Comparison of ENCODE assay signal across 12 mouse cellular contexts in the genomic region with DNA sequence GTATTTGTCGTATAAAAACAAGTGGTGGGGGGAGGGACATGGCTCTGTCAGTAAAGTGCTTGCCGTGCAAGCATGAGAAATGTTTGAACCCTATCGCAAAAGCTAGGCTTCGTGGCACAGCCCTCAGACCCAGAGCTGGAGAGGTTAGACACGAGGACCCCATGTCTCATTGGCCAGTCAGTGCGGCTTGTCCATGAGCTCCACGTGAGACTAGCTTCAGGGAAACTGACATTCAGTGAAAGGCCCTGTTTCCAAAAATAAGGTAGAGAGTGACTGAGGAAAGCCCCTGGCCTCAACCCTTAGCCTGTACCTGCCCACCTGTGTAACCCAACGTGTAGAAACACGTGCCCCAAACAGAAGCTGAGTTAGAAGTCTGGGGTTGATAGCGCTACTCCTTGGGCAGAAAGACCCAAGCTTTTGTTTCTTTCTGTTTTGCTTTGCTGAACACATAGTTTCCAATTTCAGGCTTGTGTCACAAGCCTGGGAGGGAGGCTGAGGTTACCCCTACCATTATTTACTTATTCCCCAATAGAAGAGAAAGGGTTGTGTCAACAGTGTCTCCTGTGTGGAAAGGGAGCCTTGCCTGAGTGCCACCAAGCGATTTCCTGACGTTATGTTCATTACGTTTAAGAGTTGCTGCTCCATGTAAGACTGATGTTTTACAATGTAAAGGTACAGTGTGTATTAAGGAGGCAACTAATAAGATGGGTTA. TPM values are rescaled to one million over a fixed set of nuclear protein-coding genes. Genes with fewer than 3 reads are reported as not detected.
DNase-seq lines count a peak whose midpoint lies in the region; ATAC-seq and TF ChIP-seq lines count a peak whose summit lies in the region.
"Had no signal": no experiment of that assay in that cellular context is flagged by ENCODE, and none has a peak within 500 bp of the region (broad histone marks: within the 10 kb centered on the region; RNA-seq: fewer than 3 reads in every experiment).

No protein-coding gene starts in this region.

- no peak overlapping the region for H3K4me2 ChIP-seq in kidney, embryonic 14.5 days (replicated peaks; ENCODE audit: low read depth, low read length)
- H3K4me2 ChIP-seq in CH12.LX (ENCODE audit: insufficient read depth, low read depth, poor library complexity, severe bottlenecking) = peak overlapping the region; percentile 26
- no peak overlapping the region for H3K4me2 ChIP-seq in intestine, embryonic 15.5 days (replicated peaks)
- H3K4me2 ChIP-seq: hindbrain, embryonic 13.5 days; neural tube, embryonic 15.5 days had no signal

- no peak overlapping the region for H3K4me3 ChIP-seq in kidney, embryonic 14.5 days (ENCODE audit: low read length)
- no peak overlapping the region for H3K4me3 ChIP-seq in CH12.LX (replicated peaks in 1 of 3; ENCODE audit: low read depth in 2 of 3, low read length in 2 of 3, poor library complexity in 1 of 3)
- H3K4me3 ChIP-seq in small intestine, adult 2 months (ENCODE audit: low read depth, low read length) = no peak overlapping the region
- H3K4me3 ChIP-seq in intestine, embryonic 15.5 days (replicated peaks) = no peak overlapping the region
- H3K4me3 ChIP-seq: hindbrain, embryonic 13.5 days; neural tube, embryonic 15.5 days had no signal

- no peak overlapping the region for H3K9ac ChIP-seq in kidney, embryonic 14.5 days (ENCODE audit: low read depth, low read length)
- H3K9ac ChIP-seq in CH12.LX (ENCODE audit: insufficient read depth, low read depth) = no peak overlapping the region
- H3K9ac ChIP-seq in intestine, embryonic 15.5 days = no peak overlapping the region
- H3K9ac ChIP-seq: hindbrain, embryonic 13.5 days; neural tube, embryonic 15.5 days had no signal

- TF ChIP-seq POLR2A in CH12.LX (IDR thresholded peaks at IDR 0.05; ENCODE audit: low read depth, low read length) = no peak
- TF ChIP-seq POLR2A in small intestine, adult 2 months (IDR thresholded peaks at IDR 0.05; ENCODE audit: low read depth, low read length) = no peak

- H3K36me3 ChIP-seq in kidney, embryonic 14.5 days (ENCODE audit: control insufficient read depth, insufficient read depth, low read length) = peaks cover 6% of the 10 kb centered on the region; the same call in 1 of the 2 replicates
- H3K36me3 ChIP-seq in CH12.LX (replicated peaks in 1 of 2; ENCODE audit: control insufficient read depth in 1 of 2, insufficient read depth in 1 of 2, low read length in 1 of 2) = peaks cover 29 to 57% of the 10 kb centered on the region in 2 experiments
- H3K36me3 ChIP-seq in small intestine, adult 2 months (ENCODE audit: control insufficient read depth, insufficient read depth, low read length) = 0 out of 2 replicates have a peak, but pooled peaks cover 2% of the 10 kb centered on the region
- H3K36me3 ChIP-seq in intestine, embryonic 15.5 days = no peaks in the 10 kb centered on the region

- 67% methylated on average over 13 of the region's 13 CpGs for WGBS in kidney, embryonic 14.5 days
- WGBS in small intestine, adult 2 months = 86% methylated on average over 13 of the region's 13 CpGs
- 85% methylated on average over 13 of the region's 13 CpGs for WGBS in intestine, embryonic 15.5 days

- TF ChIP-seq RAD21 in CH12.LX (IDR thresholded peaks at IDR 0.05; ENCODE audit: low read depth, low read length) = no peak

- H3K27ac ChIP-seq in kidney, embryonic 14.5 days (ENCODE audit: low read depth, low read length) = no peak overlapping the region
- peak overlapping the region; percentile 44; the same call in 1 of the 2 replicates for H3K27ac ChIP-seq in CH12.LX (ENCODE audit: insufficient read depth, low read depth)
- H3K27ac ChIP-seq in small intestine, adult 2 months (ENCODE audit: insufficient read depth, low read depth, low read length) = peak overlapping the region; percentile 47
- no peak overlapping the region for H3K27ac ChIP-seq in intestine, embryonic 15.5 days
- H3K27ac ChIP-seq: hindbrain, embryonic 13.5 days; neural tube, embryonic 15.5 days had no signal

- H3K4me1 ChIP-seq in kidney, embryonic 14.5 days (ENCODE audit: control insufficient read depth, insufficient read depth, low read length) = 0 out of 2 replicates have a peak, but pooled peaks cover 2% of the 10 kb centered on the region
- peaks cover 17 to 55% of the 10 kb centered on the region in 2 experiments for H3K4me1 ChIP-seq in CH12.LX (ENCODE audit: control insufficient read depth in 1 of 2, insufficient read depth in 2 of 2)
- 0 out of 2 replicates have a peak, but pooled peaks cover 3% of the 10 kb centered on the region for H3K4me1 ChIP-seq in small intestine, adult 2 months (ENCODE audit: control insufficient read depth, insufficient read depth, insufficient read length, low read length)
- no peaks in the 10 kb centered on the region for H3K4me1 ChIP-seq in intestine, embryonic 15.5 days (replicated peaks)
- H3K4me1 ChIP-seq: hindbrain, embryonic 13.5 days; neural tube, embryonic 15.5 days had no signal

- ATAC-seq in kidney, embryonic 14.5 days (ENCODE audit: low FRiP score, low TSS enrichment) = peak; percentile 75; the same call in 1 of the 2 replicates
- no peak for ATAC-seq in intestine, embryonic 15.5 days
- ATAC-seq: midbrain, embryonic 16.5 days had no signal

- peak; percentile 59 for TF ChIP-seq EP300 in CH12.LX (IDR thresholded peaks at IDR 0.05; ENCODE audit: low read length)

- in situ Hi-C loops in CH12.LX (cut with MboI; ENCODE audit: low pct_ligation_motif_present, low pct_unique_long_range_greater_than_20kb, low sequenced_read_pairs) = no loop called here

- peaks cover 8% of the 10 kb centered on the region for H3K79me2 ChIP-seq in CH12.LX (replicated peaks; ENCODE audit: control insufficient read depth, extremely low read depth, insufficient read depth, poor library complexity, severe bottlenecking)

- dilution Hi-C loops in CH12.LX (cut with MboI; ENCODE audit: extremely low pct_ligation_motif_present, extremely low pct_unique_long_range_greater_than_20kb, low sequenced_read_pairs) = no loop called here

- no peaks in the 10 kb centered on the region for H3K9me3 ChIP-seq in kidney, embryonic 14.5 days (ENCODE audit: control insufficient read depth, low read length)
- H3K9me3 ChIP-seq in CH12.LX (replicated peaks; ENCODE audit: low read length) = peaks cover 13% of the 10 kb centered on the region
- H3K9me3 ChIP-seq in intestine, embryonic 15.5 days = no peaks in the 10 kb centered on the region
- H3K9me3 ChIP-seq: hindbrain, embryonic 13.5 days; neural tube, embryonic 15.5 days had no signal

- no peak for TF ChIP-seq CTCF in CH12.LX (conservative IDR thresholded peaks at IDR 0.05 in 1 of 2, IDR thresholded peaks at IDR 0.05 in 1 of 2; ENCODE audit: low read depth in 2 of 2, low read length in 2 of 2)
- TF ChIP-seq CTCF in small intestine, adult 2 months (IDR thresholded peaks at IDR 0.05; ENCODE audit: extremely low read depth, insufficient read length, insufficient replicate concordance, low read depth, low read length) = no peak

- H3K27me3 ChIP-seq in kidney, embryonic 14.5 days (ENCODE audit: control insufficient read depth, insufficient read depth, low read length) = no peaks in the 10 kb centered on the region
- H3K27me3 ChIP-seq in CH12.LX (replicated peaks) = no peaks in the 10 kb centered on the region
- no peaks in the 10 kb centered on the region for H3K27me3 ChIP-seq in small intestine, adult 2 months (ENCODE audit: control insufficient read depth, insufficient read depth, low read length)
- no peaks in the 10 kb centered on the region for H3K27me3 ChIP-seq in intestine, embryonic 15.5 days (replicated peaks)
- H3K27me3 ChIP-seq: hindbrain, embryonic 13.5 days; neural tube, embryonic 15.5 days had no signal

- no peak for DNase-seq in kidney, postnatal 10 days
- DNase-seq in CH12.LX (ENCODE audit: extremely low read depth) = peak; percentile 70
- peak; percentile 78 for DNase-seq in induced T-regulatory cell, adult 2 months (ENCODE audit: low read depth)
- DNase-seq in yolk sac, embryonic 10.5 days (ENCODE audit: low spot score) = no peak
- no peak for DNase-seq in adrenal gland, adult 2 months
- DNase-seq: cerebellum, postnatal 36 days had no signal

TF ChIP-seq in CH12.LX, 34 proteins besides CTCF, POLR2A, EP300 and RAD21 (continues in another document):
- TF ChIP-seq GABPA (IDR thresholded peaks at IDR 0.05; ENCODE audit: insufficient replicate concordance, low read depth, low read length) = no peak
- peak; percentile 87 for TF ChIP-seq TCF12 (IDR thresholded peaks at IDR 0.05; ENCODE audit: low read depth, low read length)
- peak; percentile 99 for TF ChIP-seq MEF2A (IDR thresholded peaks at IDR 0.05; ENCODE audit: borderline replicate concordance, low read depth, low read length)
- peak; percentile 94 for TF ChIP-seq MAX (IDR thresholded peaks at IDR 0.05; ENCODE audit: low read length)
- TF ChIP-seq USF1 (IDR thresholded peaks at IDR 0.05; ENCODE audit: low read depth, low read length) = peak; percentile 44
- no peak for TF ChIP-seq ZKSCAN1 (IDR thresholded peaks at IDR 0.05; ENCODE audit: borderline replicate concordance, low read depth, low read length)
- peak; percentile 94 for TF ChIP-seq MYC (IDR thresholded peaks at IDR 0.05; ENCODE audit: low read depth, low read length)
- TF ChIP-seq MAFK (IDR thresholded peaks at IDR 0.05; ENCODE audit: insufficient replicate concordance, low read length) = 0 out of 2 replicates have a peak, but pooled peaks have one; percentile 8
- peak; percentile 85 for TF ChIP-seq SIN3A (IDR thresholded peaks at IDR 0.05; ENCODE audit: low read length)
- TF ChIP-seq USF2 (conservative IDR thresholded peaks at IDR 0.05; ENCODE audit: low read depth, low read length) = 0 out of 2 replicates have a peak, but pooled peaks have one; percentile 29
- TF ChIP-seq MXI1 (IDR thresholded peaks at IDR 0.05; ENCODE audit: low read depth, low read length) = peak; percentile 82
- TF ChIP-seq HCFC1 (IDR thresholded peaks at IDR 0.05; ENCODE audit: low read depth, low read length) = no peak
- TF ChIP-seq ETS1 (conservative IDR thresholded peaks at IDR 0.05; ENCODE audit: low read depth, low read length) = peak; percentile 92
- 0 out of 2 replicates have a peak, but pooled peaks have one; percentile 2 for TF ChIP-seq CHD2 (IDR thresholded peaks at IDR 0.05; ENCODE audit: low read length)
- TF ChIP-seq TBP (conservative IDR thresholded peaks at IDR 0.05; ENCODE audit: low read depth, low read length) = 0 out of 2 replicates have a peak, but pooled peaks have one; percentile 5
- peak; percentile 86 for TF ChIP-seq IRF4 (IDR thresholded peaks at IDR 0.05; ENCODE audit: low read depth, low read length)

RNA-seq across cellular contexts. Expression of gene D16Ertd472e, which starts 12.2 kb away (rescaled TPM):
- polyA plus RNA-seq in kidney, embryonic 14.5 days (2014; fragmentation: Nextera tagmentation; extraction: Ambion mirVana) = 12.7 and 17.9 TPM in 2 replicates
- total RNA-seq in CH12.LX (2012; rRNA removed) (40.6 and 42.9 TPM in 2 replicates), CH12.LX (2014; rRNA removed) (77.5 and 94.4 TPM in 2 replicates)
- 65.4 and 67.3 TPM in 2 replicates for polyA plus RNA-seq in CH12.LX (2012; ENCODE audit: insufficient read length, low read depth)
- polyA plus RNA-seq in small intestine, adult 2 months (2012; rRNA removed) = 1.1 and 2.3 TPM in 2 replicates
- 10 to 100 TPM; 16.6 to 80.5 TPM for total RNA-seq in adrenal gland, adult 2 months (2021)
- 6.3 and 9.9 TPM in 2 replicates for polyA plus RNA-seq in adrenal gland, adult 2 months (2012; rRNA removed)
- 7.9 and 8.3 TPM in 2 replicates for polyA plus RNA-seq in intestine, embryonic 15.5 days (2015; fragmentation: Nextera tagmentation; extraction: Ambion mirVana)

Comparison
In these comparisons a context has a peak if more than half of its experiments do, and no peak if none do; other contexts are left out.
1. H3K27ac ChIP-seq: peak in CH12.LX (single experiment) and small intestine, adult 2 months (single experiment); none in kidney, embryonic 14.5 days (single experiment) and intestine, embryonic 15.5 days (single experiment).
2. DNase-seq: peak in CH12.LX (single experiment) and induced T-regulatory cell, adult 2 months (single experiment); none in kidney, postnatal 10 days (single experiment), yolk sac, embryonic 10.5 days (single experiment) and adrenal gland, adult 2 months (single experiment).